Mouse (Mus musculus) lung, adult 2 months (tissue): Measurements from ENCODE around the gene Ahnak2.

Experiments used
- CTCF ChIP-seq: fragments of 200-500 bp; IDR thresholded peaks from 2 replicates; pipeline ENCODE4 v1.5.1; 2011; ENCODE audit warnings: mild to moderate bottlenecking, low read length, control low read depth; ENCODE audit not compliant: insufficient read depth
- POLR2A ChIP-seq: fragments of 200-500 bp; IDR thresholded peaks from 2 replicates; pipeline ENCODE4 v1.6.1; 2011; ENCODE audit warnings: low read depth, mild to moderate bottlenecking, control low read depth, low read length, borderline replicate concordance; ENCODE audit errors: extremely low read depth

- TF ChIP-seq CTCF (no peak), POLR2A (no peak)
Observed at GRCm38 (mm10) chr12:112730808-112731207, 71.6 kb downstream of the Ahnak2 start.
